Mouse (Mus musculus): ENCODE data around the gene Fgfr4.
"Not testable (repeated sequence)": the region's sequence is repeated elsewhere in the genome, so short reads cannot be mapped to it uniquely, and the experiment has no call there.

Gene Fgfr4

GRCm38 (mm10) chr13:55174347-55174746 lies 21.9 kb downstream of the Fgfr4 start:
- DNase-seq = peak in 1 of 2 experiments; percentile 10

- DNase-seq = no peak
Observed at GRCm38 (mm10) chr13:55176265-55176664, 23.8 kb downstream of the Fgfr4 start.

GRCm38 (mm10) chr13:55177903-55178496 lies 25.6 kb downstream of the Fgfr4 start:
- peak in 1 of 2 experiments; percentile 26 for DNase-seq

GRCm38 (mm10) chr13:55178556-55178955 lies 26.1 kb downstream of the Fgfr4 start:
- DNase-seq = peak; percentile 79 to 84

- peak in 1 of 2 experiments; percentile 32 for DNase-seq
Observed at GRCm38 (mm10) chr13:55179591-55179990, 27.2 kb downstream of the Fgfr4 start.

GRCm38 (mm10) chr13:55181786-55182172 lies 29.3 kb downstream of the Fgfr4 start:
- DNase-seq = no peak

GRCm38 (mm10) chr13:55182173-55182894 lies 29.9 kb downstream of the Fgfr4 start:
- peak; percentile 86 to 90 for DNase-seq

- peak in 1 of 2 experiments; percentile 74 for DNase-seq
Observed at GRCm38 (mm10) chr13:55183382-55183781, 30.9 kb downstream of the Fgfr4 start.

GRCm38 (mm10) chr13:55187062-55187461 lies 34.6 kb downstream of the Fgfr4 start:
- not testable (repeated sequence) for DNase-seq

- no peak for DNase-seq
Observed at GRCm38 (mm10) chr13:55189531-55190107, 37.2 kb downstream of the Fgfr4 start.

GRCm38 (mm10) chr13:55190121-55190868 lies 37.9 kb downstream of the Fgfr4 start:
- DNase-seq = peak; percentile 96 to 99

GRCm38 (mm10) chr13:55191535-55191934 lies 39.1 kb downstream of the Fgfr4 start:
- DNase-seq = peak in 1 of 2 experiments; percentile 31

- DNase-seq = not testable (repeated sequence)
Observed at GRCm38 (mm10) chr13:55202758-55203157, 50.3 kb downstream of the Fgfr4 start.

- peak; percentile 83 to 92 for DNase-seq
Observed at GRCm38 (mm10) chr13:55203740-55204139, 51.3 kb downstream of the Fgfr4 start.

- DNase-seq = no peak
Observed at GRCm38 (mm10) chr13:55204667-55205389, 52.4 kb downstream of the Fgfr4 start.

GRCm38 (mm10) chr13:55205448-55206205 lies 53.2 kb downstream of the Fgfr4 start:
- no peak for DNase-seq

- DNase-seq = peak in 1 of 2 experiments; percentile 51
Observed at GRCm38 (mm10) chr13:55208837-55209648, 56.6 kb downstream of the Fgfr4 start.

GRCm38 (mm10) chr13:55209649-55210192 lies 57.3 kb downstream of the Fgfr4 start, which contains the start of gene Nsd1:
Nsd1 (plus strand) TSS chr13:55209782.
- DNase-seq = peak in 1 of 2 experiments; percentile 69

GRCm38 (mm10) chr13:55210193-55210970 lies 57.9 kb downstream of the Fgfr4 start:
- peak; percentile 31 to 61 for DNase-seq

GRCm38 (mm10) chr13:55210971-55211220 lies 58.5 kb downstream of the Fgfr4 start:
- DNase-seq = no peak
